Mouse (Mus musculus): ENCODE measurements around the gene Slc27a1. TPM values are rescaled to one million over a fixed set of nuclear protein-coding genes. Genes with fewer than 3 reads are reported as not detected.

Gene Slc27a1
- polyA plus RNA-seq, 1 experiment from 2014 or later = 18.8 TPM

GRCm38 (mm10) chr8:71558958-71559690, 9.6 kb upstream of the Slc27a1 start:
- Histone ChIP-seq H3K4me3 (peak overlapping the region; percentile 48), H3K9ac (0 out of 2 replicates have a peak overlapping the region, but pooled peaks have one; percentile 21), H3K27ac (no peak overlapping the region), H3K4me1 (replicated peaks) (peaks cover 20% of the 10 kb centered on the region), H3K9me3 (replicated peaks) (no peaks in the 10 kb centered on the region), H3K27me3 (peaks cover 73% of the 10 kb centered on the region), H3K36me3 (no peaks in the 10 kb centered on the region), H3K4me2 (peak overlapping the region; percentile 66)
- ATAC-seq (replicated peaks; ENCODE audit: insufficient number of reproducible peaks, insufficient read depth, low FRiP score, low read depth) = peak; percentile 23; the same call in 1 of the 2 replicates
- WGBS = 2% methylated on average over 24 of the region's 24 CpGs

DNA sequence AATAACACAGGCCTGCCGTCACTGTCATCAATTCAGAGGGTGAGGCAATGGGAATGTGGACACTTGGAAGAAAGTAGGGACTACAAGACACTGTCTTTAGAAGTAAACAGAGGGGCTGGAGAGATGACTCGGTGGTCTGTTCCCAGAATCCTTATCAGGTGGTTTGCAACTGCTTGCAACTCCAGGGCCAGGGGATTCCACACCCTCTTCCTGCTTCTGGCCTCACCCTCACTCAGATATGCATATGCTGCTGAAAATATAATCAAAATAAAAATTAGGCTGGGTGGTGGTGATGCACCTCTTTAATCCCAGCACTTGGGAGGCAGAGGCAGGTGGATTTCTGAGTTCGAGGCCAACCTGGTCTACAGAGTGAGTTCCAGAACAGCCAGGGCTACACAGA, 8.6 kb upstream of the Slc27a1 start:
- no peak overlapping the region for H3K9ac ChIP-seq
- H3K36me3 ChIP-seq = no peaks in the 10 kb centered on the region
- H3K4me3 ChIP-seq = no peak overlapping the region
- H3K27ac ChIP-seq = no peak overlapping the region
- ATAC-seq (replicated peaks; ENCODE audit: insufficient number of reproducible peaks, insufficient read depth, low FRiP score, low read depth) = no peak
- H3K4me2 ChIP-seq = no peak overlapping the region
- no peaks in the 10 kb centered on the region for H3K9me3 ChIP-seq (replicated peaks)
- H3K4me1 ChIP-seq (replicated peaks) = peaks cover 20% of the 10 kb centered on the region
- peaks cover 73% of the 10 kb centered on the region for H3K27me3 ChIP-seq
- 67% methylated on average over 3 of the region's 3 CpGs for WGBS

DNA sequence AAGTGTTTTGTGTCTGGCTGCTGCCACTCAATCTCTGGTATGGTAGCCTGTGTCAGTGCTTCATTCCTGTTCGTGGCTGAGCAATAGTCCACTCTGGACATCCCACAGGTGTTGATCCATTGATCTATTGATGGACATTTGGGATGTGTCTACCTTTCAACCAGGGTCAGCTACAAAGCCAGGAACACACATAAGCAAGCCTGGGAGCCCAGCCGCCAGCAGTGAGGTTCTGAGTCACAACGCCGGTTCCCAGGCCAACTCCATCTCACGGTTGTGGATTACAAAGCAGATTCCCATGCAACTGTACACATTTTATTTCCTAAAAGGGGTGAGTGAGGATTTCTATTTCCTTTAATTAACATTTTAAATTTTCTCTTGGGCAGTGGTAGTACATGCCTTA, 7.9 kb upstream of the Slc27a1 start:
- no peak overlapping the region for H3K4me3 ChIP-seq
- H3K9ac ChIP-seq = no peak overlapping the region
- no peaks in the 10 kb centered on the region for H3K36me3 ChIP-seq
- H3K4me1 ChIP-seq (replicated peaks) = peaks cover 20% of the 10 kb centered on the region
- no peaks in the 10 kb centered on the region for H3K9me3 ChIP-seq (replicated peaks)
- ATAC-seq (replicated peaks; ENCODE audit: insufficient number of reproducible peaks, insufficient read depth, low FRiP score, low read depth) = no peak
- no peak overlapping the region for H3K4me2 ChIP-seq
- no peak overlapping the region for H3K27ac ChIP-seq
- peaks cover 68% of the 10 kb centered on the region for H3K27me3 ChIP-seq
- WGBS = 83% methylated on average over 5 of the region's 5 CpGs

DNA sequence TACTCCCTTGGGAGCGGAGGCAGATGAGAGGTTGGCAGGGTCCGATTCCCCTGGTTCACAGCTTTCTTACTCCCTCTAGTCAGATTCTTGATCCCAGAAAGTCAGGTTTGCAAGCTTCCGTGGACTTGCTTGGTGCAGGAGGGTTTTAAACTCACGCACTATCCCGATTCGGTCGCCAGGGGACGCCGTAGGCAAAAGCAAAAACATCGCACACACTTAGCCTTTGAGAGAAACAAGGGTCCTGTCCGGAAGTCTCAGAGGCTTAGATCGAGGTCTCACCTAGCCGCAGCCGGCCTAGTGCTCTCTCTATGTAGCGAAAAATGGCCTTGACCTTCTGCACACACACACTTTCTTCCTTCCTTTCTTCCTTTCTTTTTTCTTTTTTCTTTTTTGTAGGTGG, 7.3 kb upstream of the Slc27a1 start:
- no peak overlapping the region for H3K4me3 ChIP-seq
- no peak overlapping the region for H3K27ac ChIP-seq
- no peak for ATAC-seq (replicated peaks; ENCODE audit: insufficient number of reproducible peaks, insufficient read depth, low FRiP score, low read depth)
- peaks cover 20% of the 10 kb centered on the region for H3K4me1 ChIP-seq (replicated peaks)
- H3K36me3 ChIP-seq = no peaks in the 10 kb centered on the region
- WGBS = 2% methylated on average over 15 of the region's 15 CpGs
- no peaks in the 10 kb centered on the region for H3K9me3 ChIP-seq (replicated peaks)
- H3K27me3 ChIP-seq = peaks cover 63% of the 10 kb centered on the region
- H3K4me2 ChIP-seq = no peak overlapping the region
- H3K9ac ChIP-seq = no peak overlapping the region

GRCm38 (mm10) chr8:71562751-71563150, 5.9 kb upstream of the Slc27a1 start:
- Histone ChIP-seq H3K4me1 (replicated peaks) (peaks cover 20% of the 10 kb centered on the region), H3K27ac (no peak overlapping the region), H3K36me3 (no peaks in the 10 kb centered on the region), H3K9ac (no peak overlapping the region), H3K4me2 (peak overlapping the region; percentile 53), H3K9me3 (replicated peaks) (no peaks in the 10 kb centered on the region), H3K4me3 (peak overlapping the region; percentile 26), H3K27me3 (peaks cover 50% of the 10 kb centered on the region)
- ATAC-seq (replicated peaks; ENCODE audit: insufficient number of reproducible peaks, insufficient read depth, low FRiP score, low read depth) = no peak; the same call in 1 of the 2 replicates
- under 1% methylated on average over 33 of the region's 33 CpGs for WGBS

- ATAC-seq (replicated peaks; ENCODE audit: insufficient number of reproducible peaks, insufficient read depth, low FRiP score, low read depth) = no peak
- no peak overlapping the region for H3K4me3 ChIP-seq
- no peak overlapping the region for H3K4me2 ChIP-seq
- no peaks in the 10 kb centered on the region for H3K9me3 ChIP-seq (replicated peaks)
- peaks cover 19% of the 10 kb centered on the region for H3K4me1 ChIP-seq (replicated peaks)
- H3K36me3 ChIP-seq = no peaks in the 10 kb centered on the region
- no peak overlapping the region for H3K27ac ChIP-seq
- H3K27me3 ChIP-seq = peaks cover 37% of the 10 kb centered on the region
- H3K9ac ChIP-seq = no peak overlapping the region
- WGBS = 84% methylated on average over 4 of the region's 4 CpGs
These were observed 4.7 kb upstream of the Slc27a1 start for GRCm38 (mm10) chr8:71563992-71564391.

GRCm38 (mm10) chr8:71566501-71566900, 2.2 kb upstream of the Slc27a1 start, which contains the start of gene Nxnl1:
TSS of gene Nxnl1 (minus strand) at chr8:71566601.
- H3K36me3 ChIP-seq = no peaks in the 10 kb centered on the region
- H3K4me3 ChIP-seq = no peak within 1 kb of the TSS
- H3K27ac ChIP-seq = no peak within 1 kb of the TSS
- peaks cover 38% of the 10 kb centered on the region for H3K4me1 ChIP-seq (replicated peaks)
- H3K27me3 ChIP-seq = peaks cover 17% of the 10 kb centered on the region
- no peak for ATAC-seq (replicated peaks; ENCODE audit: insufficient number of reproducible peaks, insufficient read depth, low FRiP score, low read depth)
- H3K4me2 ChIP-seq = no peak within 1 kb of the TSS
- no peaks in the 10 kb centered on the region for H3K9me3 ChIP-seq (replicated peaks)
- WGBS = 63% methylated on average over 3 of the region's 3 CpGs
- no peak within 1 kb of the TSS for H3K9ac ChIP-seq

DNA sequence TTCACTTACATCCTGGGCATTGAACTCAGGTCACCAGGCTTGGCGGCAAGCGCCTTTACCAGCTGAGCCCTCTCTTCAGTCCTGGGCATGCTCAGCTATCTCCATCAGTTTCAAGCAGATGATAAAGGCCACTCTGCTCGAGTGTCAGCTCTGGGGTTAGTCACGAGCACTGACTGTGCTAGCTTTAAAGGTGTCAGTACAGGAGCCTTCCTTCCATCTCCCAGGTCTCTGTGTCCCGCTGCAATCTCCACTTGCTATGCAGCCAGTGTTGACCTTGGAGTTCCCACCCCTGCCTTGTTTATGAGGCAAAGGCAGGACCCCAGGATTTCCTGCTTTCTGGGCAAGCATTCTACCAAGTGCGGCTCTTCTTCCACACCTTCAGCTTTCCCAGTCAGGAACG, 1.1 kb upstream of the Slc27a1 start:
- ATAC-seq (replicated peaks; ENCODE audit: insufficient number of reproducible peaks, insufficient read depth, low FRiP score, low read depth) = no peak
- Histone ChIP-seq H3K27ac (no peak overlapping the region), H3K9me3 (replicated peaks) (no peaks in the 10 kb centered on the region), H3K4me3 (no peak overlapping the region), H3K36me3 (no peaks in the 10 kb centered on the region), H3K27me3 (peaks cover 6% of the 10 kb centered on the region), H3K4me1 (replicated peaks) (peaks cover 38% of the 10 kb centered on the region), H3K4me2 (no peak overlapping the region), H3K9ac (no peak overlapping the region)
- WGBS = 60% methylated on average over 7 of the region's 7 CpGs

GRCm38 (mm10) chr8:71568941-71569340, 259 bp downstream of the Slc27a1 start:
- H3K27me3 ChIP-seq = 0 out of 2 replicates have a peak, but pooled peaks cover 2% of the 10 kb centered on the region

GRCm38 (mm10) chr8:71569366-71570290, 946 bp downstream of the Slc27a1 start:
- Histone ChIP-seq H3K4me3 (peak overlapping the region; percentile 70), H3K4me1 (replicated peaks) (peaks cover 44% of the 10 kb centered on the region), H3K27me3 (0 out of 2 replicates have a peak, but pooled peaks cover 2% of the 10 kb centered on the region), H3K9me3 (replicated peaks) (no peaks in the 10 kb centered on the region), H3K27ac (peak overlapping the region; percentile 78), H3K9ac (peak overlapping the region; percentile 60), H3K4me2 (peak overlapping the region; percentile 95), H3K36me3 (no peaks in the 10 kb centered on the region)
- WGBS = under 1% methylated on average over 51 of the region's 51 CpGs
- ATAC-seq (replicated peaks; ENCODE audit: insufficient number of reproducible peaks, insufficient read depth, low FRiP score, low read depth) = peak; percentile 74

More at GRCm38 (mm10) chr8:71568941-71569340, 259 bp downstream of the Slc27a1 start:
- H3K27ac ChIP-seq = peak overlapping the region; percentile 78
- peak overlapping the region; percentile 95 for H3K4me2 ChIP-seq
- peak overlapping the region; percentile 60 for H3K9ac ChIP-seq
- H3K9me3 ChIP-seq (replicated peaks) = no peaks in the 10 kb centered on the region
- H3K4me1 ChIP-seq (replicated peaks) = peaks cover 39% of the 10 kb centered on the region
- H3K36me3 ChIP-seq = no peaks in the 10 kb centered on the region
- peak overlapping the region; percentile 70 for H3K4me3 ChIP-seq
- WGBS = 33% methylated on average over 6 of the region's 6 CpGs
- 0 out of 2 replicates have a peak, but pooled peaks have one; percentile 1 for ATAC-seq (replicated peaks; ENCODE audit: insufficient number of reproducible peaks, insufficient read depth, low FRiP score, low read depth)

DNA sequence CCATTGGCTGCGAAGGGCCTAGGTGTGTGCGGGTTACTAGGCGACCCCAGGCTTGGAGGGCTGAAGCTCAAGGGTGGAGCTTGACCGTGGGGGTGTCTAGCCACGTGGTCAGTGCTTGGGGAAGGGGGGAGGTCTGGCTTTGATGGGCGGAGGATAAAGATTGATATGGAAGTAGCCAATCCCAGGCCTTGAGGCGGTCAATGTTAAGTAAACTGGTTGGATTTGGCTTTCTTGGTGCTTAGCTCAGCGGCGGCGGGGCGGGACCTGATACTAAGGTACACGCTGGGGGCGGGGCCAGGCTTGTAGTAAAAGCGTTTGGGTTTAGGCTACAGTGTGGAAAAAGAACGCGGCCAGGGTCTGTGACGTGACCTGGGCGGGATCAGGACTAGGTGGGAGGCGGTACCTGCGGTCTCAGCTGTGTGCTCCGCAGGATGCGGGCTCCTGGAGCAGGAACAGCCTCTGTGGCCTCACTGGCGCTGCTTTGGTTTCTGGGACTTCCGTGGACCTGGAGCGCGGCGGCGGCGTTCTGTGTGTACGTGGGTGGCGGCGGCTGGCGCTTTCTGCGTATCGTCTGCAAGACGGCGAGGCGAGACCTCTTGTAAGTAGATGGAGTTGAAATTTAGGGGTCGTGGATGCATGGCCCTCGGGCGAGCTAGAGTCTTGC, 1.7 kb downstream of the Slc27a1 start:
- peak overlapping the region; percentile 66 for H3K9ac ChIP-seq
- H3K4me2 ChIP-seq = peak overlapping the region; percentile 95
- no peaks in the 10 kb centered on the region for H3K9me3 ChIP-seq (replicated peaks)
- peak overlapping the region; percentile 70 for H3K4me3 ChIP-seq
- peaks cover 44% of the 10 kb centered on the region for H3K4me1 ChIP-seq (replicated peaks)
- peak overlapping the region; percentile 78 for H3K27ac ChIP-seq
- H3K27me3 ChIP-seq = 0 out of 2 replicates have a peak, but pooled peaks cover 2% of the 10 kb centered on the region
- no peaks in the 10 kb centered on the region for H3K36me3 ChIP-seq
- ATAC-seq (replicated peaks; ENCODE audit: insufficient number of reproducible peaks, insufficient read depth, low FRiP score, low read depth) = peak; percentile 78
- 1% methylated on average over 41 of the region's 41 CpGs for WGBS

Measured in heart, embryonic 15.5 days (tissue).